Mouse (Mus musculus) embryonic fibroblast, embryonic 13.5 days (primary cell): Measurements from ENCODE around the gene Oosp3. TPM values are rescaled to one million over a fixed set of nuclear protein-coding genes. Genes with fewer than 3 reads are reported as not detected.

Experiments
- H3K27ac ChIP-seq: 2 replicates; pipeline ENCODE4 v1.5.1; 2012; ENCODE audit warnings: low read length, control low read depth, inconsistent platforms; ENCODE audit not compliant: insufficient read depth
- H3K4me1 ChIP-seq: 2 replicates; pipeline ENCODE4 v1.6.1; 2011; ENCODE audit warnings: low read length; ENCODE audit not compliant: control insufficient read depth, insufficient read depth
- H3K4me3 ChIP-seq: 2 replicates; pipeline ENCODE4 v1.5.1; 2011; ENCODE audit warnings: mild to moderate bottlenecking, control low read depth, low read length; ENCODE audit not compliant: insufficient read depth
- CTCF ChIP-seq: IDR thresholded peaks from 2 replicates; pipeline ENCODE4 v1.5.1; 2011; ENCODE audit warnings: mild to moderate bottlenecking, control low read depth, low read length, moderate library complexity, borderline replicate concordance; ENCODE audit not compliant: insufficient read depth
- POLR2A ChIP-seq: IDR thresholded peaks from 2 replicates; pipeline ENCODE4 v1.6.1; 2011; ENCODE audit warnings: low read depth, mild to moderate bottlenecking, control low read depth, low read length, moderate library complexity
- polyA plus RNA-seq: library from polyadenylated mRNA; stranded (reverse); fragments of >200 nt; gene quantifications from 2 replicates; pipeline ENCODE4 v1.2.4, GENCODE M21; 2011; ENCODE audit warnings: low read depth; ENCODE audit not compliant: missing spikeins, insufficient read length

Gene Oosp3
- polyA plus RNA-seq, 1 experiment: not detected

GRCm38 (mm10) chr19:11724275-11724674 lies 27.4 kb downstream of the Oosp3 start:
- no peak overlapping the region for H3K4me3 ChIP-seq
- H3K27ac ChIP-seq: no peak overlapping the region
- TF ChIP-seq CTCF: no peak
- TF ChIP-seq POLR2A: no peak
- H3K4me1 ChIP-seq: no peaks in the 10 kb centered on the region

- H3K27ac ChIP-seq: no peak overlapping the region
- H3K4me1 ChIP-seq: no peaks in the 10 kb centered on the region
- TF ChIP-seq POLR2A (no peak), CTCF (no peak)
- H3K4me3 ChIP-seq: no peak overlapping the region
Observed at GRCm38 (mm10) chr19:11725915-11726314, 29.1 kb downstream of the Oosp3 start.

GRCm38 (mm10) chr19:11727304-11727703 lies 30.4 kb downstream of the Oosp3 start:
- Histone ChIP-seq H3K4me1 (no peaks in the 10 kb centered on the region), H3K4me3 (no peak overlapping the region), H3K27ac (no peak overlapping the region)
- TF ChIP-seq POLR2A: no peak
- no peak for TF ChIP-seq CTCF

- TF ChIP-seq POLR2A: no peak
- no peak for TF ChIP-seq CTCF
- Histone ChIP-seq H3K4me3 (no peak overlapping the region), H3K27ac (no peak overlapping the region)
Observed at GRCm38 (mm10) chr19:11730278-11730677, 33.4 kb downstream of the Oosp3 start.

GRCm38 (mm10) chr19:11736455-11736854 lies 39.6 kb downstream of the Oosp3 start:
- no peak for TF ChIP-seq CTCF
- TF ChIP-seq POLR2A: no peak
- no peaks in the 10 kb centered on the region for H3K4me1 ChIP-seq
- H3K4me3 ChIP-seq: no peak overlapping the region
- H3K27ac ChIP-seq: no peak overlapping the region

More at GRCm38 (mm10) chr19:11730278-11730677, 33.4 kb downstream of the Oosp3 start:
- no peaks in the 10 kb centered on the region for H3K4me1 ChIP-seq

- Histone ChIP-seq H3K4me1 (no peaks in the 10 kb centered on the region), H3K27ac (no peak overlapping the region), H3K4me3 (no peak overlapping the region)
- TF ChIP-seq POLR2A (no peak), CTCF (no peak)
Observed at GRCm38 (mm10) chr19:11745680-11746079, 48.8 kb downstream of the Oosp3 start.

- Histone ChIP-seq H3K4me3 (no peak within 1 kb of the TSS), H3K4me1 (no peaks in the 10 kb centered on the region), H3K27ac (no peak within 1 kb of the TSS)
- TF ChIP-seq CTCF (no peak), POLR2A (no peak)
Observed at GRCm38 (mm10) chr19:11747298-11747697, 50.4 kb downstream of the Oosp3 start, which contains the start of gene Gif. Gene Gif, plus strand, starts transcription at chr19:11747554.

Other genes with a start within 250 kb of the Oosp3 start
- 3.0 TPM in 1 of 2 replicates, not detected in the other for gene Ms4a6c, start 227.7 kb upstream of the Oosp3 start, polyA plus RNA-seq
- not detected in 2 replicates for gene Gm8369, start 211.1 kb upstream of the Oosp3 start, polyA plus RNA-seq
- gene Ms4a6b, start 180.5 kb upstream of the Oosp3 start, polyA plus RNA-seq: 1.1 TPM in 1 of 2 replicates, not detected in the other
- gene Ms4a4d, start 160.3 kb upstream of the Oosp3 start, polyA plus RNA-seq: 0.43 and 1.0 TPM in 2 replicates
- 0.67 and 2.2 TPM in 2 replicates for gene Ms4a6d, start 92.2 kb upstream of the Oosp3 start, polyA plus RNA-seq
- not detected in 2 replicates for gene Ms4a2, start 73.3 kb upstream of the Oosp3 start, polyA plus RNA-seq
- gene Ms4a3, start 56.2 kb upstream of the Oosp3 start, polyA plus RNA-seq: not detected in 2 replicates
- not detected in 2 replicates for gene Oosp2, start 36.5 kb upstream of the Oosp3 start, polyA plus RNA-seq
- gene Oosp1, start 5.9 kb upstream of the Oosp3 start, polyA plus RNA-seq: not detected in 2 replicates
- gene Gif, start 50.5 kb downstream of the Oosp3 start, polyA plus RNA-seq: not detected in 2 replicates
- gene Mrpl16, start 73.3 kb downstream of the Oosp3 start, polyA plus RNA-seq: 29.2 and 34.4 TPM in 2 replicates
- 10.4 and 14.8 TPM in 2 replicates for gene Stx3, start 122.3 kb downstream of the Oosp3 start, polyA plus RNA-seq
- gene Olfr1417, start 142.2 kb downstream of the Oosp3 start, polyA plus RNA-seq: not detected in 2 replicates
- gene Olfr1418, start 164.0 kb downstream of the Oosp3 start, polyA plus RNA-seq: not detected in 2 replicates
- gene Olfr1419, start 178.1 kb downstream of the Oosp3 start, polyA plus RNA-seq: not detected in 2 replicates
- gene Olfr1420, start 189.5 kb downstream of the Oosp3 start, polyA plus RNA-seq: not detected in 2 replicates
- gene Patl1, start 215.3 kb downstream of the Oosp3 start, polyA plus RNA-seq: 23.5 and 26.1 TPM in 2 replicates